Mouse (Mus musculus) effector memory CD4-positive, alpha-beta T cell, adult 5 months (primary cell): Measurements from ENCODE around the gene Phyhd1. TPM values are rescaled to one million over a fixed set of nuclear protein-coding genes. Genes with fewer than 3 reads are reported as not detected.

Experiments
- polyA plus RNA-seq: library from polyadenylated mRNA; unstranded; fragments of 100-300 nt; shearing (Covaris generic); gene quantifications from one replicate; pipeline ENCODE4 v1.2.1, GENCODE M21; 2017

The Phyhd1 gene
- 1.6 TPM for polyA plus RNA-seq

GRCm38 (mm10) chr2:30265767-30266253, at the start of gene Phyhd1:
Gene Phyhd1 (plus strand): TSS chr2:30266203.

GRCm38 (mm10) chr2:30237199-30237880, 28.7 kb upstream of the Phyhd1 start, which contains the start of gene Lrrc8a:
Gene Lrrc8a (plus strand): TSS chr2:30237715.

GRCm38 (mm10) chr2:30240267-30240666, 25.7 kb upstream of the Phyhd1 start, which contains the start of gene Gm28035:
Gene Gm28035 (plus strand): TSS chr2:30240567.

GRCm38 (mm10) chr2:30280743-30281142, 14.7 kb downstream of the Phyhd1 start, which contains the start of gene Gm28038:
Gene Gm28038 (plus strand): TSS chr2:30281043.

GRCm38 (mm10) chr2:30286192-30287026, 20.4 kb downstream of the Phyhd1 start, which contains the start of the genes Dolk and Nup188:
Gene Dolk (minus strand): TSS chr2:30286334.
Gene Nup188 (plus strand): TSS chr2:30286397.

Other genes with a start within 250 kb of the Phyhd1 start
- 2.3 TPM for gene Wdr34, start 217.3 kb upstream of the Phyhd1 start, polyA plus RNA-seq
- gene Set, start 208.8 kb upstream of the Phyhd1 start, polyA plus RNA-seq: 282 TPM
- gene Pkn3, start 188.5 kb upstream of the Phyhd1 start, polyA plus RNA-seq: 1.7 TPM
- gene Zdhhc12, start 172.6 kb upstream of the Phyhd1 start, polyA plus RNA-seq: 8.1 TPM
- gene Zer1, start 141.6 kb upstream of the Phyhd1 start, polyA plus RNA-seq: 34.9 TPM
- gene Tbc1d13, start 132.5 kb upstream of the Phyhd1 start, polyA plus RNA-seq: 5.0 TPM
- gene Endog, start 94.7 kb upstream of the Phyhd1 start, polyA plus RNA-seq: 19.4 TPM
- 25.6 TPM for gene Spout1, start 87.7 kb upstream of the Phyhd1 start, polyA plus RNA-seq
- 5.6 TPM for gene Kyat1, start 60.4 kb upstream of the Phyhd1 start, polyA plus RNA-seq
- 4.2 TPM for gene Lrrc8a, start 28.5 kb upstream of the Phyhd1 start, polyA plus RNA-seq
- gene Gm28035, start 25.6 kb upstream of the Phyhd1 start, polyA plus RNA-seq: 0.92 TPM
- not detected for gene Gm28038, start 14.8 kb downstream of the Phyhd1 start, polyA plus RNA-seq
- gene Dolk, start 20.1 kb downstream of the Phyhd1 start, polyA plus RNA-seq: 9.0 TPM
- 20.7 TPM for gene Nup188, start 20.2 kb downstream of the Phyhd1 start, polyA plus RNA-seq
- 99.5 TPM for gene Sh3glb2, start 93.1 kb downstream of the Phyhd1 start, polyA plus RNA-seq
- gene Miga2, start 98.0 kb downstream of the Phyhd1 start, polyA plus RNA-seq: 7.7 TPM
- gene Dolpp1, start 126.1 kb downstream of the Phyhd1 start, polyA plus RNA-seq: 21.1 TPM
- gene Crat, start 149.6 kb downstream of the Phyhd1 start, polyA plus RNA-seq: 10.1 TPM
- gene Ptpa, start 149.8 kb downstream of the Phyhd1 start, polyA plus RNA-seq: 79.7 TPM
- gene Ier5l, start 208.0 kb downstream of the Phyhd1 start, polyA plus RNA-seq: 37.6 TPM